Mouse (Mus musculus) thymus, adult 2 months (tissue): ENCODE data around the gene Ndufv3.

Source experiments
- CTCF ChIP-seq: fragments of 200-500 bp; IDR thresholded peaks from 2 replicates; pipeline ENCODE4 v1.5.1; 2012; ENCODE audit warnings: mild to moderate bottlenecking, control low read depth, low read length, moderate library complexity, borderline replicate concordance; ENCODE audit not compliant: control insufficient read depth, poor library complexity, insufficient read depth; ENCODE audit errors: extremely low read depth
- POLR2A ChIP-seq: fragments of 200-500 bp; IDR thresholded peaks from 2 replicates; pipeline ENCODE4 v1.6.1; 2012; ENCODE audit warnings: mild to moderate bottlenecking, low read length, control low read depth, moderate library complexity; ENCODE audit not compliant: control insufficient read depth, poor library complexity, insufficient read depth; ENCODE audit errors: extremely low read depth

GRCm38 (mm10) chr17:31503337-31503736 lies 16.6 kb upstream of the Ndufv3 start:
- TF ChIP-seq CTCF (no peak), POLR2A (no peak)
